Mouse (Mus musculus): ENCODE results near the gene Ccdc69.
"Not testable (repeated sequence)": the region's sequence is repeated elsewhere in the genome, so short reads cannot be mapped to it uniquely, and the experiment has no call there.

Gene Ccdc69

DNA sequence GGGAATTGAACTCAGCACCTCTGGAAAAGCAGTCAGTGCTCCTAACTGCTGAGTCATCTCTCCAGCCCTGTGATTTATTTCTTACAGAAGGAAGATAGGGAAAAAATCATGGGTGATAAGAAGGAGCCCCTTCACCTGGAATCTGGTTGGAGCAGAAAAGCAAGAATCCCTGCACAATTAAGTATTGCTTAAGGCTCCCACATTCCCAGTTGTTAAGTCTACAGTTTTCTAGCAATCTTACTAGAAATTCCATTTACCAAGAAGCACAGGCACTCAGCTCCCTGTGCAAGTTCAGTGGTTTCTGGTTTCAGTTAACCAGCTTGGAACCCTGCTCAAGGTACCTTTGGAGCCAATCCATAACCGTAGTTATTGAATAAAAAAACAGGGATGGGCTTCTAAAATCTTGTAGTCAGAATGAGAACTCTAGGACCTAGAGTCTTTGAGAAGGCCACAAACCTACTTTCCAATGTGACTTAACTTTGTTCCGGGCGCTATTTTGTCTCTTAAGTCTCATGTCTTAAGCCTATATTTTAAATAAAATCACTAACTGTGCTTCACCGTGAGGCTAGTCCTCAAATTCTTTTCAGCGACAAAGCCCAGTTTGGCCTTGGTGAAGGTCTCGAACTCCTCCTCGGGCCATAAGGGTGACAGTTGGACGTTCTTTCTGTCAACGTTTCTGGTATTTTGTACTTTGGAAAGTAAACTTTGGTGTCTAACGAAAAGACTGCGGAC is 19.0 kb upstream of the Ccdc69 start:
- DNase-seq (ENCODE audit: low spot score), result no peak

DNA sequence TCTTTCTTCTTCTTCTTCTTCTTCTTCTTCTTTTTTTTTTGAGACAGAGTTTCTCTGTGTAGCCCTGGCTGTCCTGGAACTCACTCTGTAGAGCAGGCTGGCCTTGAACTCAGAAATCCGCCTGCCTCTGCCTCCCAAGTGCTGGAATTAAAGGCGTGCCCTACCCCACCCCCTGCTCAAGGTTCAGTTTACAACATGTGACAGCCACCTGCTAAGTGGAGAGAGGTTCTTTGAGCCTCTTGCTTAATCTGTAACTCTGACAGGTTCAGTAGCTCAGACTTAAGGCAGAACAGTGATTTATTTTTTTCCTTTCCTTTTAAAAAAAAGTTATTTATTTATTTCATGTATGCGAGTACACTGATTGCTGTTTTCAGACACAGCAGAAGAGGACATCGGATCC is 18.4 kb upstream of the Ccdc69 start:
- DNase-seq (ENCODE audit: low spot score), result not testable (repeated sequence)

DNA sequence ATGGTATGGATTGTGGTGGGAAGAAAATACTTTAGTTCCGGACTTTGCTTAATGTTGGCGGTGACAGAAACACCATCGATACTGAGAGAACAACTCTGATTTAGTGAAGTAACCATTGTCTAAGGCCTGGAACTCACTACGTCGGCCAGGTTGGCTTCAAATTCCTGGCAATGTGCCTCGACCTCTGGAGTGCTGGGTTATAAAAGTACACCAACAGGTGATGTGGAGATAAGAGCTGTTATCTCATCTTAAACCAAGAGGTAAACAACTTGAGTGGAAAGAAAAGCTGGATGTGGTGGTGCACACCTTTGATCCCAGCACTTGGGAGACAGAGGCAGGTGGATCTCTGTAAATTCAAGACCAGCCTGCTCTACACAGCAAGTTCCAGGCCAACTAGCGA is 15.2 kb upstream of the Ccdc69 start:
- DNase-seq (ENCODE audit: low spot score), result no peak

DNA sequence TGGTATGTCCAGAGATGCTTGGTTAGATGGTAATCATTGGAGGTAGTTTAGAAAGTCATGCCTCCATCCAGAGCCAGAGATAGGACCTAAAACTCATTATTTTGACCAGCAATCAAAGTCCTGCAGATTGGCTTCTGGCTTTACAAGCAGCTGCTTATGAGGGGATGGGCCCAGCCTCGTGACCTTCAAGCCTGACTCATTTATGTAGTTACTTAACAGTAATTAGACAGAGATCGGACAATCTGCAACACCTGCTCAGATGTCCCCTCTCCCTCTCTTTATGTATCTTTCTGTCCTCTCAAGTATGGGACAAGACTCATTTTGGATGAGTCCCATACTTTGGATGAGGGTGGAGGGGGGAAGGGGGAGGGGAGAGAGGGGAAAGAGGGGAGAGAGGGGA is 12.0 kb upstream of the Ccdc69 start:
- DNase-seq (ENCODE audit: low spot score), result no peak

DNA sequence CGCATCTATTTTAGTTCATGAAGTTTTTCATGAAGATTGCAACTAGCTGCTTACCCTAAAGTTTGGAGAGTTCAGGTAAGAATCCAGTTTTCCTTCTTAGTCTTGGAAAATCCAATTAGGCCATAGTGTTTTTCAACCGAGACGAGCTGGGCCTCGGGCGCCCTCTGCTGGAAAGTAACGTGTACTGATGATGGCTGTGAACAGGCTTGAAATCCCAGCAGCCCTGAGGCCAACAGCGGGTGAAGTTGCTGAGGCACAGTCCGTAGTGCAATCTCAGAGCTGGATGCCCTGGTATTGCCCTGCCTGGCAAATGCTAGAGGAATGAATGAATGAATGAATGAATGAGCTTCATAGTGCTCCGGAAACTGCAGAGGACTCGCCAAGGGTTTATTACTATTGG is 9.1 kb upstream of the Ccdc69 start:
- DNase-seq (ENCODE audit: low spot score), result no peak

DNA sequence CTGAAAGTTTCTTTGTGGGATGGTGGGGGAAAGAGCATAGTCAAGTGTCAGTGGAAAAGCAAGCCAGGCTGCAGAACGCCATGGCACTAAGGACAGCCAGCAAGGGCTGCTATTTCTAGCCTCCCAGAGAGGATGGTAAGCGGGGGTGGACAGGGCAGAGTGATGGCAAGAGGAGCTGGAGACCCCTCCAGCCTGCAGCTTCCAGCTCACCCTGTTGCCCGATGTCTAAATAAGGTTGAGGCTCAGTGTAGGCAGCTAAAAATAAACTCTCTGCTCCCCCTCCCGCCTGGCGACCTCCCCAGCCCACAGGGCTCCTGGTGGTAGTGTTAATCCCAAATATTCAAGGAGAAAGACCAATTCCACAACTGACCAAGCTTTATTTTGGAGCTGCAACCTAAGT is 7.5 kb upstream of the Ccdc69 start:
- no peak for DNase-seq (ENCODE audit: low spot score)

DNA sequence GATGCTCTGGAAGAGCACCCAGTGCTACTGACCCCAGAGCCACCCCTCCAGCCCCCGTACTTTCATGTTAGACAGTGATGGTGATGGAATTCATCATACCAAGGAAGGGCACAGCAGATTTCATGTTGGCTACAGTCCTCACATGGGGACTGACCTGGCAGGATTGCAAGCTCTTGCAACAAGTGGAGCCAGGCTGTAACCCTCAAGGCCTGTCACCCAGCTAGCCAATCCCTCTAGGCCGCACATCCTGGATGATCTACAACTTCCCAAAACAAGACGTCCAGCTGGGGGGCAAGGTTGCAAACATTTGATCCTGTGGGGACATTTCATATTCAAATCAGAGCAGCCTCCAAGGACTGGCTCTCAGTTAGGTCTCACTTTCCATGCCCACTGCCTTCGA is 6.7 kb upstream of the Ccdc69 start:
- DNase-seq (ENCODE audit: low spot score), result no peak

DNA sequence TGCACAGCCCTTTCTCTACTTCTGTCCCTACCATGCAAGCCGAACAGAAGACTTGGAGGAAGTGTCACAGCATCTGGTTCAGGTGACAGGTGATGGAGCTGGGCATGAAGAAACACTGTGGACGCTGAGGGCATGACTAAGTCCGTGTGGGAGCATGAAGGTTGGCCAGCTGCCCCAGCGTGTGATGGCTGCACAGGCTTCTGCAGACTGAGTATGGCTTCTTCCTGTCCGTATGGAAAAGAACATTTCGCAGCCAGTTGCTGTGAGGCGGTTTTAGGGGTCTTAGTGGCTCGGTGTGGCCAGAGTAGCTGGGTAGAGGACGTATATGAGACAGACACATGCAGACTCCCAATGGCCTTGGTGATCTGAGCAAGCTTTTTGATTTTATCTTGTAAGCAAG is 3.3 kb upstream of the Ccdc69 start:
- no peak for DNase-seq (ENCODE audit: low spot score)

DNA sequence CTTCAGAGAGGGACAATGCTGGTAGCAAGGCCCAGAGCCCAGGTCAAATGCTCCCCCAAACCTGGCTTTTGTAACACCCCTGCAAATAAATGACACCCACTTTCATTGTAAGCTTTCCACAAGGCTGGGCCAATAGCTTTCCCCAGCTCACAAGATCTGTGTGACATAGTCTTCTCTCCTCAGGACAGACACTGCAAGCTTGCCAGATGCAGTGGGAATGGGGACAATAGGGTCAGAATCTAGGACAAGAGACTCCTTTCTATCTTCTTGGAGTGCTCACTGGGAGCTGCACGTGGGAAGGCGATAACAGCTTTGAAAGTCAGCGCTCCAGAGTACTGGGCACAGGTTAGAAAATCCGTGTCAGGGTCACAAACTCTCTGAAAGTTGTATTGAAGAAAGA is 1.2 kb upstream of the Ccdc69 start:
- DNase-seq (ENCODE audit: low spot score), result no peak

DNA sequence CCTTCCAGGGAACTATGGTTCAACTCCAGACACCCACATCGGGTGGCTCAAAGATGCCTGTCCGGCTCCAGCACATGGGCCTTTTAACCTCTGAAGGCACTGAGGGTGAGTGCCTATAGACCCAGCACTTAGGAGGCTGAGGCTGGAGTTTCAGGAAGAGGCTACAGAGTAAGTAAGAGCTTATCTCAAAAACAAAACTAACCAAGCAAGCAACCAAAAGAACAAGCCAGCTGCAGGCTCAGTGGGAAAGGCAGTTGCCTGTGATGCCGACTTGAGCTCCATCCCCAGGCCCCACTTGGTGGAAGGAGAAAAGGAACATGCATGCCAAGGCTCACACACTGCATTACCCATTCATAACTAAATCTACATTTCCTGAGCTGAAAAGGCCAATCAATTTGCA is 571 bp upstream of the Ccdc69 start:
- DNase-seq (ENCODE audit: low spot score), result no peak

DNA sequence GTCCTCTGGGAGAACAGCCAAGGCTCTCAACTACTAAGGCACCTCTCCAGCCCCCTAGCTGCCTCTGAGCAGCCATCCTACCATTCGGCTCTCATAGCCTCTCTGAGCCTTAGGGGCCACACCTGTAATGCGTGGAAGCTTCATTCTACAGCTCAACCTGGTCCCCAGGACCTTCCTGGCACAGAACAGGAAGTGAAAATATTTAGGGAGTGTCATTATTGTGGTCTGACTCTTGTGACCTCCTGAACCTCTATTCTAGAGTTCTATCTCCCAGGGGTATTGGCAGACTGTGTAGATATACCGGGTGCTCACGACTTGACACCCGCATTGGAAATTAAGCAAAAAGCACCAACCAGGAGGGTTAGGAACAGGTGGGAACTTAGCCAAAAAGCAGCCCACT is 1.7 kb downstream of the Ccdc69 start:
- DNase-seq (ENCODE audit: low spot score), result no peak

DNA sequence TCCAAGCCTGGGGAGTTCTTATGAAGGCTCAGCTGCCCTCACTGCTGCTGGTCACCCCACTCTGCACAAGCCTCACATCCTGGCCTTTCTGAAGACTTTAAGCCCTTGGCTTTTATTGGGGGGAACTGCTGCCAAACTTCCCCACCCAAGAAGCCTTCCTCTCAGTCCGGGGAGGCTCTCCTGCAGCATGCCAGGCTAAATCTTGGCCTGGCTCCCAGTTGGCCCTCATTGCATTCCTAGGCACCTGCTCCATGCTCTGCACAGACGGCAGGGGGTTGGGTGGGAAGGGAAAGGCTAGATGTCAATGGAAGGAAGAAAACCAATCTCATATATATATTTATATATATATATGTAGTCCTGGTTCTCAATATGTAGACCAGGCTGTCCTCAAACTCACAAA is 2.3 kb downstream of the Ccdc69 start:
- no peak for DNase-seq (ENCODE audit: low spot score)

DNA sequence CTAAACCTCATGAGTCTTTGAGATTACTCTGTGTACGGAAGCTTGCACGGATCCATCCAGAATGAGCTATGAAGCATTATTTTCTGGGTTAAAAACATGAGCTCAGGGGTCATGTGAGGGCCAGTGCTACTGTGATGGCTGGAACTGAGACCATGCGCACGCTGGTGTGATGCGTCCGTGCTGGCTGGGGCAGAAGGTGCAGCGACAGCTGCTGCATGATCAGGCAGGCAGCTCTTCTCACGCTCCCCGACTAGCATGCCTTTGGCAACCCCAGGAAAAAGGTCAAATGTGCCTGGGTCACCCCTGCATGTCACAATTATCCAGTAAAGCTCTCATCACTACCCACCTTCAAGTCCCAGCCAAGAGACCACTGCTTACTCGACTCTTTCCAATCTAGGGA is 4.7 kb downstream of the Ccdc69 start:
- no peak for DNase-seq (ENCODE audit: low spot score)

DNA sequence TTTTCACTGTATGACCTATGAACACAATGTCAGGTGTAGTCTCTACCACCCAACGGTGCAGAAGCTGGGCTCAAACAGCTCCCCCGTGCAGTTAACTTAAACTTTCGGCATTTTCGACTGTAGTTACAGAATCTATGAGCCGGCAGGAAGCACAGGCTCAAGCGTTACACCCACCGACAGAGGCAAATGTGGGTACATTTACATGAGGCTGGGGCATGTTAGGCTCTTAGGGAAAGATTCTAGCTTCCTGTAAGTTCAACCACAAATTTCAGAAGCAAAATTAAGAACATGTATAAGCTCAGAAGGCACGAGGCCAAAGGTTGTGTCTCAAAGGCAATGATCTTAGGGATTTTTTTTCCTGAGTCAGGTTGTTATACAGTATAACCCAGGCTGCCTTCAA is 5.5 kb downstream of the Ccdc69 start:
- DNase-seq (ENCODE audit: low spot score), result no peak

DNA sequence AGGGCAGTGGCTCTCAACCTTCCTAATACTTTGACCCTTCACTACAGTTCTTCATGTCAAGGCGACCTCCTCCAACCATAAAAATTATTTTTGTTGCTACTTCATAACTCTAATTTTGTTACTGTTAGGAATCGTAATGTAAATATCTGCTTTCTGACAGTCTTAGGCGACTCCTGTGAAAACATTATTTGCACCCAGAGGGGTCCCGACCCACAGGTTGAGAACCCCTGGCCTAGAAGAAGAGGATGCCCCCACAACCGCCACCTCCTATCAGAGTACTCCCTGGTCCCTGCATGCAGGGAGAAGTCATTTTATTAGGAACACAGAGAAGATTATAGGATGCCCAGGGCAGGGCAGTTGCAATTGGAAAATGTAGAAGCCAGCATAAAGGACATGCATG is 6.6 kb downstream of the Ccdc69 start:
- DNase-seq (ENCODE audit: low spot score), result no peak

DNA sequence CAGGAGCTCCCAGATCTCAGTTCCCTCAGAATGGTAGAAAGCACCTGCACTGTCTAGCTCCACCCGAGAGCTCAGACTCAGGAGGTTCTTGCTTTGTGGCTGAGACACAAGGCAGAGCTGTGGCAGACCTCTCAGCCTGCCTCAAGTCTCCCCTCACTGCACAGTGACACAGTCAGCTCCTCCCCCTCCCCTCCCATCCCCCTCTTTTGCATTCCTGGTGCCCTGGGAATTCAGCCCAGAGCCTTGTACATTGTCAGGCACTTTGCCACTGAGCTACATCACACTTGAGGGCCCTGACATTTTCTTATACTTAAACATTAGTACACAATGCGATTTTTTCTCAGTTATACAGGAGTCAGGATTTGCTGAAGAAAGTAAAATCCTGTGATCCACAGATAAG is 8.9 kb downstream of the Ccdc69 start:
- DNase-seq (ENCODE audit: low spot score), result no peak

DNA sequence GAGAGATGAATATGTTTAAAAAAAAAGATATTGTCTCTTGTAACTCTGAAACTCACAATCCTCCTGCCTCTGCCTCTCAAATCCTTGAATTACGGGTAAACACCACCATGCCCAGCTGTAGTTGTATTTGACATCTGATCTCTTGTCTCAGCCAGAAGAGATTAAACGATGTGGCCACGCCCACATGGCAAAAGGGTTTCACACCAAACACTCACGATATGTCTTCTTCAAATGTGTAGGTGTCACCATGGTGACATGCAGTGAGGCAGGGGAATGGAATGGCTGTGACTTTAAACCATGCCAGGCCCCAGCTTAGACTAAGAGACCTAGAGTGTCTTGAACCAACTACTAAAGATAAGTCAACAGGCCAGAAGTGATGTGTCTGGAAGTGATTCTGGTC is 11.0 kb downstream of the Ccdc69 start:
- no peak for DNase-seq (ENCODE audit: low spot score)

DNA sequence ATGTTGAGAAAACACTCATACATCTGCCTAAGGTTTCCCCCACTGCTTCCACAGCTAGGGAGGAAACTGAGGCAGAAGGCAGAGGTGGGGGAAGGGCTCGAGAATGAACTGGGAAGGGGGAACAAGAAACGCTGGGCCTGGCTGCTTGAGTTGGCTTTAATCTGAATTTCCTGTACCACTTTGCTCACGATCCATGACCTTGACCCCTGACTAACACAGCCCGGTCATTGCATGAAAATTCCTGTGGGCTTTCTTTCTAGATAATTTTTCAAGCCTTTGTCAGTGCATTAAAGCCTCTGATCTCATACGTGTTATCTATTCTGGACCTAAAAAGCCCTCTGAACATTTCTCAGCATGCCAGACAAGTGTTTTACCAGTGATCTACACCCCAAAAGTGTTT is 15.1 kb downstream of the Ccdc69 start:
- DNase-seq (ENCODE audit: low spot score), result no peak

DNA sequence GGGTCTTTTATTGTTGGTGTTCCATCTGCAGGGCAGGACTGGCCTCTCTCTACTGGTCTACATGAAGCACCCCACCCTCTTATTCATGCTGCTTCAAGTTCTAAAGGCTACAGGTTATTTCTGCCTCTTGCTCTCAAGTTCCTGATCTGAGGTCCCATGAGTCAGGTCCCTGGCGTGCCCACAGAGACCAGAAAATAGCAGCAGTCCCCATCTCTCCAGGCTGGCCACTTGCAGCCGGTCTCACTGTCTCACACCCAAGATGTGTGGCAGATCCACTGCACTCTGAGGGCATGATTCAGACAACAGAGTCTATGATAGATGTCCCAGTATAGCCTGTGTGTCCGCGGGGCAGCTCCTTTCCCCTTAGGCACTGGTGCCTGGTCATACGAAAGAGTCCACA is 17.1 kb downstream of the Ccdc69 start:
- no peak for DNase-seq (ENCODE audit: low spot score)

DNA sequence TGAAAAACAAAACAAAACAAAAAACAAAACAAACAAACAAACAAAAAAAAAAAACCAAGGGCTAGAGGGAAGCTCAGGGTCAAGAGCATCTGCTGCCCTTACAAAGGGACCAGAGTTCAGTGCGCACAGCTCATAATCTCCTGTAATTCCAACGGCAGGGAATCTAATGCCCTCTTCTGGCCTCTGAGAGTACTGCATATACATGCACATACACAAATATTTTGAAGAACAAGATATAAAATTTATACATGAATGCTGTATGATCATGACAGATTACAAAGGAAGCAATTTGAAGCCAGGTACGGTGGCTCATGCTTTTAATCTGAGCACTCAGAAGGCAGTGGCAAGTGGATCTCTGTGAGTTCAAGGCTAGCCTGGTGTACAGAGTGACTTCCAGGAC is 20.4 kb downstream of the Ccdc69 start:
- DNase-seq (ENCODE audit: low spot score), result no peak

DNA sequence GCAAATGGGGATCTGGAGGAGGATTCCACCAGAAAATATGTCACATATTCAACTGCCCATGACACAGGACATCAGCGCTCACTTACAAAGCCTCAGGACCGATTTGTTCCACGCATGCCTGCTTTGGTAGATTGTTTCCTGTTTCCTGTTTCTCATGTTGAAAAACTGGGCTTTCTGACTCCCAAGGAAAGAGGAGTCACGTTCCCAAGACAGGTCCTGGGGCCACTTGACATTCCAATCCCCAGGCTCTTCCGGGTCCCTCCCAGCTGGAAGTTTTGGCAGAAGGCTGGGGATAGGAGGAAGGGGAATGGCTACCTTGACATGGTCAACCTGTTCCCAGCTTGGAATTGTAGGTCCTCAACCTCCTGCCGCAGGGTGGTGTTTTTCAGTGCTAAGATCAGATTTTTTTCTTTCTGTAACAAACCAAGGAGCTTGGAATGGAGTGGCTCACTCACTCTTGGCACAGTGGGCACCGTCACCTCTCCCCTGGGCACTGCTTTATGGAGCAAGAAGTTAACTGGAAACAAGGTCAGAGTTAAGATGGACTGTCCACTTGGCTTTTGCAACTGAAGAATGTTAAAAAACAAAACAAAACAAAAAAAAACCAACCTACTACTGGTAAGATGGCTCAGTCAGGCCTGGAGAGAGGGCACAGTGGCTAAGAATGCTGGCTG is 27.0 kb downstream of the Ccdc69 start:
- no peak for DNase-seq (ENCODE audit: low spot score)

DNA sequence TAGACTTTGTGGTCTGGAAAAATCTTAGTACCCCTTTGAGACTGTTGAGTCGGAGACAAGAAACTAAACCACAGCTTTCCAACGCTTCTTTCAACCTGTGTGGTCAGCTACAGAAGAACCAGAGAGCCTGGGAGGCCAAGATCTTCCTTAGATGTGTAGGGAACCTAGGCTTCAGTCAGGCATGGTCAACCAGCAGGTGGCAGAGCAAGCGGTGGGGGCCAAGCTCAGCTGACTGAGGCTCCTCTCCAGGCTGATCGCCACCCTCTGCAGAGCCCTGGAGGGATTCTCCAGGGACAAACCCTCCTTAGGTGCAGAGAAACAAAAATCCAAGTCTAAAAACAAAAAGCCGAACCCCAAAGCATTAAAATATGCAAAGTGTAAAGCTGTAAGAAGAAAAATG is 31.3 kb downstream of the Ccdc69 start:
- DNase-seq (ENCODE audit: low spot score), result no peak

DNA sequence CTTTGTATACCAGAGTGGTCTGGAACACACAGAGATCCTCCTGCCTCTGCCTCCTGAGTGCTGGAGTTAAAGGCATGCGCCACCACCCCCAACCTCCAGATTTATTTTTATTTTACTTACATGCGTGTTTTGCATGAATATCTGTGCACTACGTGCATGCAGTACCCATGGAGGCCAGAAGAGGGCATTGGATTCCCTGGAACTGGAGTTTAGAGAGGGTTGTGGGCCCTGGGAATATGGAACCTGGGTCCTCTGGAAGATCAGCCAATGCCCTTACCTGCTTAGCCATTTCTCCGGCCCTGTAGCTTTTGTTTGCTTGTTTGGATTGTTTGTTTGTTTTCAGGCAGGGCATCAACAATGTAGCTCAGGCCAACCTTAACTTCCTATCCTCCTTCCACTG is 36.6 kb downstream of the Ccdc69 start:
- no peak for DNase-seq (ENCODE audit: low spot score)

DNA sequence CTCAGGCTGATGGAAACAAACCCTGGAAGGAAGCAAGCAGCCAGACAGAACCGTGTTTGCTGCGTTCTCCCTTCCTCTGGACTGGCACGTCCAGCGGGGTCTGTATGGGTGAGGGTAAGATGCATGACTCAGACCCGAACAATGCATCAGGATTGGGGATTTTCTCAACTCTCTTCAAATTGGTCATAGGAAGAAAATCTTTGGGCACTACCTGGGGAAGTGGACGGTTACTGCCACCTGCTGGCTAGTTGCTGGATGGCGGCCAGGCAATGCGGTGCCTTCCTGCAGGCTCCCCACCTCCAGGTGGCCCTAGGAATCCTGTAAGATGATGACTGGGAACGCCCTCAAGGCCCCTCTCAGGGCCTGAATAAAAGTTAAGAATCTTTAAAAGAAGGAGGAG is 38.3 kb downstream of the Ccdc69 start:
- DNase-seq (ENCODE audit: low spot score), result no peak

All from left cerebral cortex, adult 11 months (tissue).